Mouse (Mus musculus): Measurements from ENCODE around the gene Kpna6.

DNA sequence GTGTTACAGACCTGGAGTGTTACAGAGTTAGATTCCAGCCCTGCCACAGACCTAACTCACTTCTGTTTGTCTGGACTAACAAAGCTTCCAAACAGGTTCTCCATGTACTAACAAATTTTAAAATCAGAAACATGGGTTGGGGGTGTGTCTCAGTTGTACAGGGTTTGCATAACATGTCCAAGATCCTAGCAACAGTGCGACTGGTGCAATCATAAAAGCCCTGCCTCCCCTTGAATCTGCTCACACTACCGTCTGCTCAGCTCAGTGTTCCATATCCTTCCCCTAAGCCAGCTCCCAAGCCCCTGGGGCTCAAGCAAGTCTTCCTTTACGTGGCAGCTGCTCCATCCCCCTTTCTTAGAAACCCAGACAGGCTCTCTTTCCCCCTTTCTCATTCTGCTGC, 34.2 kb upstream of the Kpna6 start:
- TF ChIP-seq FLI1 (IDR thresholded peaks at IDR 0.05; ENCODE audit: low read length) (no peak), GATA1 (IDR thresholded peaks at IDR 0.05; ENCODE audit: borderline replicate concordance, low read length) (no peak)

Data from megakaryocyte, embryonic 14.5 days (primary cell).